Mouse (Mus musculus) C2C12 (cell line): Measurements from ENCODE around the gene Oxld1. TPM values are rescaled to one million over a fixed set of nuclear protein-coding genes. Genes with fewer than 3 reads are reported as not detected.

Experiments used
- H3K27me3 ChIP-seq: one replicate; pipeline ENCODE4 v1.6.1; 2011; ENCODE audit not compliant: control insufficient read depth, insufficient read depth, insufficient read length
- H3K36me3 ChIP-seq: one replicate; pipeline ENCODE4 v1.6.1; 2011; ENCODE audit not compliant: control insufficient read depth, insufficient read depth
- H3K4me3 ChIP-seq: one replicate; pipeline ENCODE4 v1.5.1; 2011; ENCODE audit warnings: mild to moderate bottlenecking, control low read depth; ENCODE audit not compliant: poor library complexity, insufficient read depth, severe bottlenecking
- H3K79me2 ChIP-seq: one replicate; pipeline ENCODE4 v1.6.1; 2011; ENCODE audit not compliant: control insufficient read depth, insufficient read depth
- H3K79me3 ChIP-seq: one replicate; pipeline ENCODE4 v1.6.1; 2011; ENCODE audit warnings: low read depth, control low read depth
- H3ac ChIP-seq: one replicate; pipeline ENCODE3; 2011; ENCODE audit warnings: low read depth; ENCODE audit not compliant: control insufficient read depth, insufficient read length
- CEBPB ChIP-seq: IDR thresholded peaks from one replicate; pipeline ENCODE4 v1.6.1; 2011; ENCODE audit warnings: low read depth, mild to moderate bottlenecking, control low read depth, moderate library complexity
- CTCF ChIP-seq: IDR thresholded peaks from one replicate; pipeline ENCODE4 v1.5.1; 2011; ENCODE audit not compliant: control insufficient read depth, insufficient read depth, insufficient read length
- FOSL1 ChIP-seq: IDR thresholded peaks from one replicate; pipeline ENCODE4 v1.8.0; 2011; ENCODE audit warnings: mild to moderate bottlenecking, low read length; ENCODE audit not compliant: poor library complexity, insufficient read depth, severe bottlenecking
- MAX ChIP-seq: IDR thresholded peaks from one replicate; pipeline ENCODE4 v1.6.1; 2011; ENCODE audit warnings: mild to moderate bottlenecking, control low read depth
- MYOD1 ChIP-seq: IDR thresholded peaks from one replicate; pipeline ENCODE4 v1.6.1; 2011; ENCODE audit warnings: low read depth; ENCODE audit not compliant: control insufficient read depth, insufficient read length
- MYOG ChIP-seq: IDR thresholded peaks from one replicate; pipeline ENCODE4 v1.6.1; 2011; ENCODE audit not compliant: control insufficient read depth, insufficient read length; ENCODE audit errors: extremely low read depth
- USF1 ChIP-seq: IDR thresholded peaks from one replicate; pipeline ENCODE4 v1.6.1; 2011; ENCODE audit warnings: low read depth, mild to moderate bottlenecking, control low read depth, moderate library complexity
- polyA plus RNA-seq: library from polyadenylated mRNA; unstranded; fragments of >200 nt; fragmentation: generic; extraction: Trizol; gene quantifications from one replicate; pipeline ENCODE4 v1.2.1, GENCODE M21; 2012; ENCODE audit warnings: missing spikeins

The Oxld1 gene
- polyA plus RNA-seq, 1 experiment = 7.5 TPM

- H3K36me3 ChIP-seq = peaks cover 64% of the 10 kb centered on the region
- TF ChIP-seq MYOG (no peak), FOSL1 (no peak), MAX (no peak), USF1 (no peak), MYOD1 (no peak), CTCF (no peak), CEBPB (no peak)
- H3K79me2 ChIP-seq = peaks cover 35% of the 10 kb centered on the region
- H3ac ChIP-seq = peak overlapping the region; percentile 16
- H3K4me3 ChIP-seq = peak overlapping the region; percentile 99
- peaks cover 14% of the 10 kb centered on the region for H3K79me3 ChIP-seq
- H3K27me3 ChIP-seq = no peaks in the 10 kb centered on the region
These were observed 35.0 kb upstream of the Oxld1 start for GRCm38 (mm10) chr11:120492878-120493203.

GRCm38 (mm10) chr11:120492024-120492877 lies 34.4 kb upstream of the Oxld1 start:
- H3K79me3 ChIP-seq = peaks cover 14% of the 10 kb centered on the region
- peak overlapping the region; percentile 84 for H3ac ChIP-seq
- no peaks in the 10 kb centered on the region for H3K27me3 ChIP-seq
- peaks cover 41% of the 10 kb centered on the region for H3K79me2 ChIP-seq
- peaks cover 65% of the 10 kb centered on the region for H3K36me3 ChIP-seq
- TF ChIP-seq MYOG (no peak), FOSL1 (no peak), CTCF (no peak), MAX (no peak), CEBPB (no peak), MYOD1 (no peak), USF1 (peak; percentile 79)
- H3K4me3 ChIP-seq = peak overlapping the region; percentile 99

- peaks cover 65% of the 10 kb centered on the region for H3K36me3 ChIP-seq
- H3K4me3 ChIP-seq = peak within 1 kb of the TSS; percentile 99
- peak within 1 kb of the TSS; percentile 84 for H3ac ChIP-seq
- peaks cover 48% of the 10 kb centered on the region for H3K79me2 ChIP-seq
- H3K27me3 ChIP-seq = no peaks in the 10 kb centered on the region
- H3K79me3 ChIP-seq = peaks cover 21% of the 10 kb centered on the region
- TF ChIP-seq MAX (peak; percentile 52), CEBPB (no peak)
These were observed 33.6 kb upstream of the Oxld1 start, which contains the start of gene Slc25a10 for GRCm38 (mm10) chr11:120491317-120492023. TSS of gene Slc25a10 (plus strand) at chr11:120491840.

GRCm38 (mm10) chr11:120490291-120491046 lies 32.6 kb upstream of the Oxld1 start:
- TF ChIP-seq MYOG = no peak
- no peak for TF ChIP-seq USF1
- no peak for TF ChIP-seq CEBPB
- TF ChIP-seq MYOD1 = no peak
- TF ChIP-seq CTCF = no peak
- TF ChIP-seq MAX = no peak
- no peak for TF ChIP-seq FOSL1
- H3K4me3 ChIP-seq = no peak overlapping the region
- peaks cover 66% of the 10 kb centered on the region for H3K36me3 ChIP-seq
- H3K79me3 ChIP-seq = peaks cover 31% of the 10 kb centered on the region
- H3K79me2 ChIP-seq = peaks cover 58% of the 10 kb centered on the region
- H3K27me3 ChIP-seq = no peaks in the 10 kb centered on the region
- H3ac ChIP-seq = no peak overlapping the region

GRCm38 (mm10) chr11:120489054-120489761 lies 31.3 kb upstream of the Oxld1 start:
- H3K36me3 ChIP-seq = peaks cover 58% of the 10 kb centered on the region
- H3K79me2 ChIP-seq = peaks cover 66% of the 10 kb centered on the region
- no peaks in the 10 kb centered on the region for H3K27me3 ChIP-seq
- H3K4me3 ChIP-seq = no peak overlapping the region
- TF ChIP-seq MAX = no peak
- no peak for TF ChIP-seq FOSL1
- TF ChIP-seq CTCF = peak; percentile 73
- TF ChIP-seq MYOD1 = no peak
- peak overlapping the region; percentile 22 for H3ac ChIP-seq
- peaks cover 40% of the 10 kb centered on the region for H3K79me3 ChIP-seq
